Mouse (Mus musculus) limb, embryonic 11.5 days (tissue): ENCODE measurements around the gene Cenpn. TPM values are rescaled to one million over a fixed set of nuclear protein-coding genes. Genes with fewer than 3 reads are reported as not detected.

Experiments used
- ATAC-seq: fragments of 200-750 bp; cut with Nextera tagmentation; 2 replicates; pipeline ENCODE4 v1.8.0; 2017; ENCODE audit warnings: low read depth; ENCODE audit not compliant: insufficient number of reproducible peaks, low FRiP score, low TSS enrichment
- DNase-seq: peaks from one replicate; pipeline ENCODE4 v3.0.0-alpha.2; 2015; ENCODE audit warnings: low spot score
- H3K27ac ChIP-seq: fragments of 300-500 bp; sonication (generic); replicated peaks from 2 replicates; pipeline ENCODE4 v1.5.1; 2014; ENCODE audit warnings: low read depth, mild to moderate bottlenecking, low read length
- H3K27me3 ChIP-seq: fragments of 300-500 bp; sonication (generic); 2 replicates; pipeline ENCODE4 v1.6.1; 2014; ENCODE audit warnings: mild to moderate bottlenecking, low read length, mixed read lengths; ENCODE audit not compliant: control insufficient read depth, insufficient read depth
- H3K36me3 ChIP-seq: fragments of 300-500 bp; sonication (generic); 2 replicates; pipeline ENCODE4 v1.6.1; 2014; ENCODE audit warnings: mild to moderate bottlenecking, low read length, moderate library complexity, mixed read lengths; ENCODE audit not compliant: control insufficient read depth, insufficient read depth
- H3K4me1 ChIP-seq: fragments of 300-500 bp; sonication (generic); 2 replicates; pipeline ENCODE4 v1.6.1; 2014; ENCODE audit warnings: low read length, mixed read lengths; ENCODE audit not compliant: control insufficient read depth, insufficient read depth
- H3K4me2 ChIP-seq: fragments of 300-500 bp; sonication (generic); 2 replicates; pipeline ENCODE4 v1.6.1; 2014; ENCODE audit warnings: low read depth, mild to moderate bottlenecking, moderate library complexity; ENCODE audit not compliant: severe bottlenecking
- H3K4me3 ChIP-seq: fragments of 300-500 bp; sonication (generic); 2 replicates; pipeline ENCODE4 v1.5.1; 2014; ENCODE audit warnings: low read depth, low read length
- H3K9ac ChIP-seq: fragments of 300-500 bp; sonication (generic); 2 replicates; pipeline ENCODE4 v1.6.1; 2014; ENCODE audit warnings: mild to moderate bottlenecking, low read length
- H3K9me3 ChIP-seq: fragments of 300-500 bp; sonication (generic); 2 replicates; pipeline ENCODE4 v1.6.1; 2016; ENCODE audit warnings: low read length; ENCODE audit not compliant: control insufficient read depth
- WGBS: fragments of 180-500 bp; shearing (Covaris S2); extraction: QIAGEN DNeasy Blood & Tissue Kit; methylation state at CpG from one replicate; pipeline ENCODE4 v1.1.7; 2014; 5-methylcytosine and 5-hydroxymethylcytosine counted together
- polyA plus RNA-seq: library from polyadenylated mRNA; unstranded; fragments of >200 nt; fragmentation: Nextera tagmentation; extraction: Ambion mirVana; gene quantifications from 2 replicates; pipeline ENCODE4 v1.2.1, GENCODE M21; 2014

The Cenpn gene
- polyA plus RNA-seq, 1 experiment from 2014 or later: 53.8 TPM

DNA sequence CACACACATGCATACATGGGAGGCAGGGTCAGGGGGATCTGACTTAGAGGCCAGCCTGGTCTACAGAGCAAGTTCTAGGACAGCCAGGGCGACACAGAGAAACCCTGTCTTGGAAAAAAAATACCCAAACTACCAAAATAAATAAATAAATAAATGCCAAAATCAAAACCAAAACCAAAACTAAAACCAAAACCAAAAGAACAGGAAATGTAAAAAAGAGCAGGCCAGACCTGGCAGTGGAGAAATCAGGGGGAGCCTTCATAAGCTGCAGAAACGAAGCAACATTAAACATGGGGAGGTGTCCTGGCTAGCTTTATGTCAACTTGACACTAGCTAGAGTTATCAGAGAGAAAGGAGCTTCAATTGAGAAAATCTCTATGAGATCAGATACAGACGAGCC is 29.4 kb upstream of the Cenpn start:
- no peak overlapping the region for H3K9ac ChIP-seq
- H3K27ac ChIP-seq: no peak overlapping the region
- no peak overlapping the region for H3K4me2 ChIP-seq
- H3K4me1 ChIP-seq: no peaks in the 10 kb centered on the region
- no peak for DNase-seq
- WGBS: 86% methylated on average over 3 of the region's 3 CpGs
- H3K27me3 ChIP-seq: no peaks in the 10 kb centered on the region
- no peaks in the 10 kb centered on the region for H3K9me3 ChIP-seq
- peaks cover 5% of the 10 kb centered on the region; the same call in 1 of the 2 replicates for H3K36me3 ChIP-seq
- ATAC-seq: no peak
- no peak overlapping the region for H3K4me3 ChIP-seq

DNA sequence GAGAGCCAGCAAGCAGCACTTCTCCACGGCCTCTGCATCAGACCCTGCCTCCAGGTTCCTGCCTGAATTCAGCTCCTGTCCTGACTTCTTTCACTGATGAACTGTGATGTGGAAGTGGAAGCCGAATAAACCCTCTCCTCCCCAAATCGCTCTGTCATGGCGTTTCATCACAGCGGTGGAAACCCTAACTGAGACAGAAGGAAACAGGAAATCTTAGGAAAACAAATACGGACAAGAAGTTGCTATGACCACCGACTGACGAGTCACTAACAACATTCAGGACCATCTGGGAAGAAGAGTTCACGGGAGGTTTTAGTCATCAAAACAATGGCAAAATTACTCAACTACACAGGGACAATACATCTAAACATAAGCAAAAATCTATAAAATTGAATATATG is 28.9 kb upstream of the Cenpn start:
- 86% methylated on average over 9 of the region's 9 CpGs for WGBS
- no peak overlapping the region for H3K9ac ChIP-seq
- no peak overlapping the region for H3K4me3 ChIP-seq
- H3K9me3 ChIP-seq: no peaks in the 10 kb centered on the region
- H3K4me1 ChIP-seq: no peaks in the 10 kb centered on the region
- H3K36me3 ChIP-seq: peaks cover 5% of the 10 kb centered on the region; the same call in 1 of the 2 replicates
- ATAC-seq (no peak), DNase-seq (no peak)
- no peak overlapping the region for H3K4me2 ChIP-seq
- H3K27ac ChIP-seq: no peak overlapping the region
- H3K27me3 ChIP-seq: no peaks in the 10 kb centered on the region

DNA sequence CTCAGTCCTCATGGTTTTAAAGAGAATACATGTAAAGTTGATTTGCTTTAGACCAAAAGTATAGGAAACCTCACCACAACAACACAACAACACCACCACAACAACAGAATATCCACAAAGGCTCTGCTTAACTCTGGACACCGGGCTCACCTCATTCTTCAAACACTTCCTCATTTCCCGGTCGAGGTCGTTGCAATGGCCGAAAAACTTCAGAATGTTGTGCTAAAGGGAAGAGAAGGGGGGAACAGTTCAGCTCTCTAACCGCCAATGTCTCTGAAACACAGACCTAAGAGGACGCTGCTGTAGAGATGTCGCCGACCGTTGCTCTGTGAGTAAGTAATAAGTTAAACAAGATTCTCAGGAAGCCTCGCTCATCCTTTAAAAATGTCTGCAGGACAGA is 27.6 kb upstream of the Cenpn start:
- H3K9ac ChIP-seq: no peak overlapping the region
- H3K27me3 ChIP-seq: no peaks in the 10 kb centered on the region
- H3K27ac ChIP-seq: no peak overlapping the region
- WGBS: 92% methylated on average over 11 of the region's 11 CpGs
- H3K4me1 ChIP-seq: no peaks in the 10 kb centered on the region
- no peak overlapping the region for H3K4me2 ChIP-seq
- H3K36me3 ChIP-seq: peaks cover 5% of the 10 kb centered on the region; the same call in 1 of the 2 replicates
- ATAC-seq: no peak
- no peaks in the 10 kb centered on the region for H3K9me3 ChIP-seq
- no peak overlapping the region for H3K4me3 ChIP-seq
- DNase-seq: no peak

DNA sequence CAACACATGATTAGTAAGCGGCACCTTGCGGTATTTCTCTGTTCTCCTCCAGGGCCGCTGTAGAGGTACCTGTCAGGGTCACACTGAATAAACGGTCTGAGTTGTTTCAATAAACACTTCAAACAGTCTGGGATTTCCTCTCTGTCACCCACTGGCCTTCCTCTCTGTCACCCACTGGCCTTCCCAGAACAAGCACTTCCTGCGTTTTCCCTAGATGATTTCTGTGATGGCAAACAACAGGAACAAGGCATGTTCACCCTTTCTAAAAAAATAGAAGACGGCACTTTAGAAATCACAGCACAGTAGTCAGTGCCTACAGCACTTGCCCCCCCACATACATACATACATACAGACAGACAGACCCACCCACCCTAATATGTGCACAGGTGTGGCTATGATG is 26.0 kb upstream of the Cenpn start:
- ATAC-seq (no peak), DNase-seq (no peak)
- no peak overlapping the region for H3K9ac ChIP-seq
- H3K27me3 ChIP-seq: no peaks in the 10 kb centered on the region
- no peaks in the 10 kb centered on the region for H3K4me1 ChIP-seq
- H3K36me3 ChIP-seq: peaks cover 5% of the 10 kb centered on the region; the same call in 1 of the 2 replicates
- WGBS: 92% methylated on average over 6 of the region's 6 CpGs
- H3K27ac ChIP-seq: no peak overlapping the region
- no peak overlapping the region for H3K4me2 ChIP-seq
- no peaks in the 10 kb centered on the region for H3K9me3 ChIP-seq
- H3K4me3 ChIP-seq: no peak overlapping the region

DNA sequence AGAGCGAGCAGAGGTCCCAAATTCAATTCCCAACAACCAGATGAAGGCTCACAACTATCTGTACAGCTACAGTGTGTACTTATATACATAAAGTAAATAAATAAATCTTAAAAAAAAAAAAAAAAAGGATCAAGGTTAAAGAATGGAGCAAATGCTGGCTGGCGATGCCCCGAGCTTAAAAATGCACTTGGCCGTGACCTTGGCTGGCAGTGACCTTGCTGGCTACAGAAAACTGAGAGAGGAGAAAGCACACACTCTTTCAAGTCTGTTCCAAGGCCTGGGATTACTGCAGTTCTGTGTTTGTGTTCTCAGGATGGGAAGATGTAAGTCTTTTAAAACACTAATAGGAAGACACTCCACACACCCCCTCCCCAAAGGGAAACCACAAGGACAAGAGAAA is 16.8 kb upstream of the Cenpn start:
- Histone ChIP-seq H3K4me2 (no peak overlapping the region), H3K27me3 (no peaks in the 10 kb centered on the region), H3K9me3 (no peaks in the 10 kb centered on the region), H3K36me3 (0 out of 2 replicates have a peak, but pooled peaks cover 2% of the 10 kb centered on the region), H3K4me1 (no peaks in the 10 kb centered on the region), H3K4me3 (no peak overlapping the region), H3K9ac (no peak overlapping the region), H3K27ac (no peak overlapping the region)
- WGBS: 94% methylated on average over 4 of the region's 4 CpGs
- ATAC-seq (no peak), DNase-seq (no peak)

DNA sequence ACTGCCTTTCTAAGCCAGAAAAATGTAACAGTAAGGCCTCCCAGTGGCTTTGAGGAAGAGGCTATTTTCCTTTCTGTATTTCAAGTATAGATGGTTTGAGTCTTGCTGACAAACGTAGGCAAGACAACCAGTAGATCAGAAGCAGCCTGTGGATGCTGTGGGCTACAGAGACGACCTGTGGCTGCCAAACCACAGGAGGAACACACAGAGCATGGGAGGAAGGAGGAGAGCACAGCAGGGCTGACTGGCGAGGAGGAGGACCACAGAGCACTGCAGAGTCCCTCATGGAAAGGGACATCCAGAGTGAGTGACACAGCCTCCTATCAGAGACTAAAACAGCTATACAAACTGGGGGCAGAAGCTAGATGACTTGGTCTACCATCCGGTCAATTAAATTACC is 16.3 kb upstream of the Cenpn start:
- Histone ChIP-seq H3K4me1 (no peaks in the 10 kb centered on the region), H3K4me3 (no peak overlapping the region), H3K27ac (no peak overlapping the region), H3K36me3 (peaks cover 2% of the 10 kb centered on the region; the same call in 1 of the 2 replicates), H3K9ac (no peak overlapping the region), H3K27me3 (no peaks in the 10 kb centered on the region), H3K4me2 (no peak overlapping the region), H3K9me3 (no peaks in the 10 kb centered on the region)
- DNase-seq: no peak
- no peak for ATAC-seq
- WGBS: 88% methylated on average over 4 of the region's 4 CpGs

DNA sequence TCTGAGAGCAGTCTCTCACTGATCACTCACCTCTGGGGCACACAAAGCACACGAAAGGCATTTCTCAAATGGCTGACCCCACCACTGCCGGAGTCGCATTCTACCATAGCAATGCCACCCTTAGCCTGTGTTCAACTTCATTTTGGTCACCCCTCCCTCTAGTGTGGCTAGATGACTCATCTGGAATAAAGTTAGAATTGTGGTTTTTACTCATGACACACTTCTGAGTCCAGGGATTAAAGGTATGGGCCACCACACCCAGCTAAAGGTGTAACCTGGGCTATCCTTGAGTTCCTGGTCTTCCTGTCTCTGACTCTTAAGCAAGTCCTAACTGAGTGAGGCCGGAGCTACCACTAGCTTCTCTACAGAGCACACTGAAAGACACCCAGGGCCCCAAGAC is 15.7 kb upstream of the Cenpn start:
- H3K4me2 ChIP-seq: no peak overlapping the region
- no peak overlapping the region for H3K4me3 ChIP-seq
- 94% methylated on average over 4 of the region's 4 CpGs for WGBS
- H3K9ac ChIP-seq: no peak overlapping the region
- no peaks in the 10 kb centered on the region for H3K9me3 ChIP-seq
- no peaks in the 10 kb centered on the region for H3K4me1 ChIP-seq
- no peak for ATAC-seq
- no peak overlapping the region for H3K27ac ChIP-seq
- DNase-seq: no peak
- peaks cover 2% of the 10 kb centered on the region; the same call in 1 of the 2 replicates for H3K36me3 ChIP-seq
- H3K27me3 ChIP-seq: no peaks in the 10 kb centered on the region

DNA sequence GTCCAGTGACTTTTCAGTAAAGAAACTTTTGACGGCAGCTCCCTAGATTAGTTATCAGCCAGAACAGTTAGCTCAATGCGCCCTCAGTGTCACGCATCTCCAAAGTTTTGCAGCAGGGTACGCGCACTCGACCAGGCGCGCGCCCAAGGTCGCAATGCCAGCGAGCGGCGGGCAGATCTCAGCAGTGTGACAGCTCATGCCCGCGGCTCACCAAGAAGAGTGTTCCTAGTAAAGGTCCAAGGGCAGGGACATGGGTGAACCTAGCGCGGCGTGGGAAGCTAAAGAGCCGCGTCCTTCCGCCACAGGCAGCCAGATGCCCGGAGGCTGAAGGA is 559 bp upstream of the Cenpn start:
- H3K27me3 ChIP-seq: no peaks in the 10 kb centered on the region
- H3K4me2 ChIP-seq: peak overlapping the region; percentile 81
- H3K4me3 ChIP-seq: peak overlapping the region; percentile 81
- DNase-seq (no peak), ATAC-seq (no peak; the same call in 1 of the 2 replicates)
- no peaks in the 10 kb centered on the region for H3K36me3 ChIP-seq
- H3K9ac ChIP-seq: peak overlapping the region; percentile 76
- no peaks in the 10 kb centered on the region for H3K9me3 ChIP-seq
- no peak overlapping the region for H3K27ac ChIP-seq
- WGBS: under 1% methylated on average over 22 of the region's 22 CpGs
- H3K4me1 ChIP-seq: peaks cover 4% of the 10 kb centered on the region

DNA sequence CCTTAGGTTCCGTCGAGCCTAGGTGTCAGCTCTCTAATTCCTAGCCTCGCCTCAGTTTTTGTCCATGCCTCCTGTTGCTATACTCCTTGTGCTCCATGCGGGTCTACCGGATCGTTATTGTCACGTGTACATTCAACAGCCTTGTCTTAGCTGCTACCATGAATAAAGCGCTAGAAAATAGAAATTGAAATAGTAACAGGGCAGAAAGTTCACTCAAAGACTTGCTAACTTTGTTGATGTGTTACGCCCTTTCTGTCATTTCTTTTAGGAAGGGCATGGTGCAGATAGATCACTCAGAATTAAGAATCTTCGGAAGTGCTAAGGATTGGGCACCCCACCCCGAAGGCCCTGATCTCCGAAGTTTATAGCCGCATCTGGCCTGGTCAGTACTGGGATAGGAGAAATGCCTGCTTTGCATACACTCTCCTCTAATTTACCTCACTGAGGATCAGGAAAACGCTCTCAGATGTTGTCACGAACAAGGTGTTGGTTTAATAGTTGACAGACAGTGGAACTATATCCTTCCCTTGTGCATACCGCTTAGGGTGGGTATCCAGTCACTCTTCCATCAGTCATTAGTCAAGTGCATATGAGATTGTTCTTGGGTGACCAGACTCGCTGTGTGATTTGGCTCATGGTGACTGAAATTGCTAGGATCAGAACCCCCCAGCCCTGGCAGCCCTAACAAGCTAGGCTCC is 679 bp downstream of the Cenpn start:
- ATAC-seq (no peak), DNase-seq (no peak)
- no peak overlapping the region for H3K27ac ChIP-seq
- peak overlapping the region; percentile 81 for H3K4me2 ChIP-seq
- no peaks in the 10 kb centered on the region for H3K9me3 ChIP-seq
- peaks cover 2% of the 10 kb centered on the region; the same call in 1 of the 2 replicates for H3K36me3 ChIP-seq
- peaks cover 4% of the 10 kb centered on the region for H3K4me1 ChIP-seq
- WGBS: 32% methylated on average over 17 of the region's 17 CpGs
- H3K9ac ChIP-seq: peak overlapping the region; percentile 76
- H3K27me3 ChIP-seq: no peaks in the 10 kb centered on the region
- H3K4me3 ChIP-seq: peak overlapping the region; percentile 81
